Mouse (Mus musculus): Measurements from ENCODE around the gene Kcnj9. TPM values are rescaled to one million over a fixed set of nuclear protein-coding genes. Genes with fewer than 3 reads are reported as not detected.

Gene Kcnj9
- polyA plus RNA-seq, 1 experiment from 2014 or later: 0.06 TPM

- H3K9ac ChIP-seq (ENCODE audit: low read depth, low read length): no peak overlapping the region
- no peak overlapping the region for H3K4me3 ChIP-seq (ENCODE audit: low read depth, low read length)
- ATAC-seq (ENCODE audit: low read depth) (no peak), DNase-seq (ENCODE audit: low spot score) (no peak)
- 68% methylated on average over 6 of the region's 6 CpGs for WGBS
- H3K4me1 ChIP-seq (ENCODE audit: control insufficient read depth, insufficient read depth, low read length): no peaks in the 10 kb centered on the region
- H3K27me3 ChIP-seq (replicated peaks; ENCODE audit: control insufficient read depth, insufficient read depth, low read length): no peaks in the 10 kb centered on the region
- H3K9me3 ChIP-seq (ENCODE audit: control insufficient read depth, low read length): no peaks in the 10 kb centered on the region
- no peak overlapping the region for H3K4me2 ChIP-seq (ENCODE audit: low read depth, low read length)
- no peaks in the 10 kb centered on the region for H3K36me3 ChIP-seq (ENCODE audit: control insufficient read depth, insufficient read depth, low read length)
- H3K27ac ChIP-seq (replicated peaks; ENCODE audit: low read depth, low read length): no peak overlapping the region
Observed at GRCm38 (mm10) chr1:172306885-172307284, 22.2 kb downstream of the Kcnj9 start.

GRCm38 (mm10) chr1:172306196-172306595, 22.9 kb downstream of the Kcnj9 start:
- no peak for ATAC-seq (ENCODE audit: low read depth)
- Histone ChIP-seq H3K9ac (ENCODE audit: low read depth, low read length) (no peak overlapping the region), H3K9me3 (ENCODE audit: control insufficient read depth, low read length) (no peaks in the 10 kb centered on the region), H3K4me3 (ENCODE audit: low read depth, low read length) (no peak overlapping the region), H3K36me3 (ENCODE audit: control insufficient read depth, insufficient read depth, low read length) (no peaks in the 10 kb centered on the region), H3K27ac (replicated peaks; ENCODE audit: low read depth, low read length) (no peak overlapping the region), H3K4me2 (ENCODE audit: low read depth, low read length) (no peak overlapping the region), H3K27me3 (replicated peaks; ENCODE audit: control insufficient read depth, insufficient read depth, low read length) (no peaks in the 10 kb centered on the region), H3K4me1 (ENCODE audit: control insufficient read depth, insufficient read depth, low read length) (peaks cover 4% of the 10 kb centered on the region; the same call in 1 of the 2 replicates)
- WGBS: 67% methylated on average over 4 of the region's 4 CpGs
- DNase-seq (ENCODE audit: low spot score): no peak

GRCm38 (mm10) chr1:172305635-172306034, 23.5 kb downstream of the Kcnj9 start:
- H3K9me3 ChIP-seq (ENCODE audit: control insufficient read depth, low read length): no peaks in the 10 kb centered on the region
- no peak overlapping the region for H3K9ac ChIP-seq (ENCODE audit: low read depth, low read length)
- ATAC-seq (ENCODE audit: low read depth) (no peak), DNase-seq (ENCODE audit: low spot score) (no peak)
- no peak overlapping the region for H3K4me3 ChIP-seq (ENCODE audit: low read depth, low read length)
- H3K4me2 ChIP-seq (ENCODE audit: low read depth, low read length): no peak overlapping the region
- no peaks in the 10 kb centered on the region for H3K36me3 ChIP-seq (ENCODE audit: control insufficient read depth, insufficient read depth, low read length)
- no peaks in the 10 kb centered on the region for H3K27me3 ChIP-seq (replicated peaks; ENCODE audit: control insufficient read depth, insufficient read depth, low read length)
- WGBS: 78% methylated on average over 3 of the region's 3 CpGs
- H3K4me1 ChIP-seq (ENCODE audit: control insufficient read depth, insufficient read depth, low read length): peaks cover 4% of the 10 kb centered on the region; the same call in 1 of the 2 replicates
- no peak overlapping the region for H3K27ac ChIP-seq (replicated peaks; ENCODE audit: low read depth, low read length)

- peaks cover 4% of the 10 kb centered on the region; the same call in 1 of the 2 replicates for H3K4me1 ChIP-seq (ENCODE audit: control insufficient read depth, insufficient read depth, low read length)
- no peaks in the 10 kb centered on the region for H3K27me3 ChIP-seq (replicated peaks; ENCODE audit: control insufficient read depth, insufficient read depth, low read length)
- H3K36me3 ChIP-seq (ENCODE audit: control insufficient read depth, insufficient read depth, low read length): no peaks in the 10 kb centered on the region
- no peak overlapping the region for H3K4me2 ChIP-seq (ENCODE audit: low read depth, low read length)
- WGBS: 90% methylated on average over 2 of the region's 2 CpGs
- H3K27ac ChIP-seq (replicated peaks; ENCODE audit: low read depth, low read length): no peak overlapping the region
- ATAC-seq (ENCODE audit: low read depth) (no peak), DNase-seq (ENCODE audit: low spot score) (no peak)
- H3K9me3 ChIP-seq (ENCODE audit: control insufficient read depth, low read length): no peaks in the 10 kb centered on the region
- H3K9ac ChIP-seq (ENCODE audit: low read depth, low read length): no peak overlapping the region
- no peak overlapping the region for H3K4me3 ChIP-seq (ENCODE audit: low read depth, low read length)
Observed at GRCm38 (mm10) chr1:172305153-172305552, 24.0 kb downstream of the Kcnj9 start.

GRCm38 (mm10) chr1:172304443-172304842, 24.7 kb downstream of the Kcnj9 start:
- DNase-seq (ENCODE audit: low spot score) (no peak), ATAC-seq (ENCODE audit: low read depth) (no peak)
- Histone ChIP-seq H3K4me1 (ENCODE audit: control insufficient read depth, insufficient read depth, low read length) (peaks cover 7% of the 10 kb centered on the region; the same call in 1 of the 2 replicates), H3K9ac (ENCODE audit: low read depth, low read length) (no peak overlapping the region), H3K36me3 (ENCODE audit: control insufficient read depth, insufficient read depth, low read length) (no peaks in the 10 kb centered on the region), H3K27me3 (replicated peaks; ENCODE audit: control insufficient read depth, insufficient read depth, low read length) (no peaks in the 10 kb centered on the region), H3K4me2 (ENCODE audit: low read depth, low read length) (no peak overlapping the region), H3K9me3 (ENCODE audit: control insufficient read depth, low read length) (no peaks in the 10 kb centered on the region), H3K27ac (replicated peaks; ENCODE audit: low read depth, low read length) (no peak overlapping the region), H3K4me3 (ENCODE audit: low read depth, low read length) (no peak overlapping the region)
- WGBS: 68% methylated on average over 6 of the region's 6 CpGs

GRCm38 (mm10) chr1:172302851-172303250, 26.3 kb downstream of the Kcnj9 start:
- no peak overlapping the region for H3K9ac ChIP-seq (ENCODE audit: low read depth, low read length)
- peaks cover 13% of the 10 kb centered on the region for H3K4me1 ChIP-seq (ENCODE audit: control insufficient read depth, insufficient read depth, low read length)
- H3K9me3 ChIP-seq (ENCODE audit: control insufficient read depth, low read length): no peaks in the 10 kb centered on the region
- H3K27me3 ChIP-seq (replicated peaks; ENCODE audit: control insufficient read depth, insufficient read depth, low read length): no peaks in the 10 kb centered on the region
- no peak overlapping the region for H3K27ac ChIP-seq (replicated peaks; ENCODE audit: low read depth, low read length)
- no peak overlapping the region for H3K4me2 ChIP-seq (ENCODE audit: low read depth, low read length)
- H3K4me3 ChIP-seq (ENCODE audit: low read depth, low read length): no peak overlapping the region
- ATAC-seq (ENCODE audit: low read depth): no peak
- 18% methylated on average over 6 of the region's 6 CpGs for WGBS
- DNase-seq (ENCODE audit: low spot score): no peak
- H3K36me3 ChIP-seq (ENCODE audit: control insufficient read depth, insufficient read depth, low read length): no peaks in the 10 kb centered on the region

GRCm38 (mm10) chr1:172302311-172302710, 26.8 kb downstream of the Kcnj9 start:
- H3K4me1 ChIP-seq (ENCODE audit: control insufficient read depth, insufficient read depth, low read length): peaks cover 18% of the 10 kb centered on the region
- H3K9me3 ChIP-seq (ENCODE audit: control insufficient read depth, low read length): no peaks in the 10 kb centered on the region
- no peak overlapping the region for H3K9ac ChIP-seq (ENCODE audit: low read depth, low read length)
- DNase-seq (ENCODE audit: low spot score): no peak
- no peaks in the 10 kb centered on the region for H3K36me3 ChIP-seq (ENCODE audit: control insufficient read depth, insufficient read depth, low read length)
- no peak for ATAC-seq (ENCODE audit: low read depth)
- H3K4me3 ChIP-seq (ENCODE audit: low read depth, low read length): no peak overlapping the region
- H3K27ac ChIP-seq (replicated peaks; ENCODE audit: low read depth, low read length): no peak overlapping the region
- no peaks in the 10 kb centered on the region for H3K27me3 ChIP-seq (replicated peaks; ENCODE audit: control insufficient read depth, insufficient read depth, low read length)
- H3K4me2 ChIP-seq (ENCODE audit: low read depth, low read length): no peak overlapping the region
- 59% methylated on average over 3 of the region's 3 CpGs for WGBS

GRCm38 (mm10) chr1:172301180-172301579, 27.9 kb downstream of the Kcnj9 start:
- H3K36me3 ChIP-seq (ENCODE audit: control insufficient read depth, insufficient read depth, low read length): no peaks in the 10 kb centered on the region
- H3K27me3 ChIP-seq (replicated peaks; ENCODE audit: control insufficient read depth, insufficient read depth, low read length): no peaks in the 10 kb centered on the region
- DNase-seq (ENCODE audit: low spot score) (peak; percentile 61), ATAC-seq (ENCODE audit: low read depth) (peak; percentile 50)
- H3K9me3 ChIP-seq (ENCODE audit: control insufficient read depth, low read length): no peaks in the 10 kb centered on the region
- no peak overlapping the region for H3K9ac ChIP-seq (ENCODE audit: low read depth, low read length)
- 32% methylated on average over 12 of the region's 12 CpGs for WGBS
- no peak overlapping the region for H3K4me3 ChIP-seq (ENCODE audit: low read depth, low read length)
- no peak overlapping the region for H3K4me2 ChIP-seq (ENCODE audit: low read depth, low read length)
- H3K4me1 ChIP-seq (ENCODE audit: control insufficient read depth, insufficient read depth, low read length): peaks cover 26% of the 10 kb centered on the region
- no peak overlapping the region for H3K27ac ChIP-seq (replicated peaks; ENCODE audit: low read depth, low read length)

GRCm38 (mm10) chr1:172300247-172300646, 28.9 kb downstream of the Kcnj9 start:
- Histone ChIP-seq H3K27me3 (replicated peaks; ENCODE audit: control insufficient read depth, insufficient read depth, low read length) (no peaks in the 10 kb centered on the region), H3K36me3 (ENCODE audit: control insufficient read depth, insufficient read depth, low read length) (no peaks in the 10 kb centered on the region), H3K4me2 (ENCODE audit: low read depth, low read length) (no peak overlapping the region), H3K9me3 (ENCODE audit: control insufficient read depth, low read length) (no peaks in the 10 kb centered on the region), H3K4me1 (ENCODE audit: control insufficient read depth, insufficient read depth, low read length) (peaks cover 35% of the 10 kb centered on the region), H3K9ac (ENCODE audit: low read depth, low read length) (no peak overlapping the region), H3K27ac (replicated peaks; ENCODE audit: low read depth, low read length) (no peak overlapping the region), H3K4me3 (ENCODE audit: low read depth, low read length) (no peak overlapping the region)
- no peak for ATAC-seq (ENCODE audit: low read depth)
- DNase-seq (ENCODE audit: low spot score): no peak
- whole genome bisulfite sequencing: 74% methylated on average over 5 of the region's 5 CpGs
